Mouse (Mus musculus): Measurements from ENCODE around the gene Surf1.

- TF ChIP-seq CTCF (IDR thresholded peaks at IDR 0.05; ENCODE audit: low read depth) (no peak), EP300 (IDR thresholded peaks at IDR 0.05; ENCODE audit: low read depth) (no peak)
Measured at GRCm38 (mm10) chr2:26920190-26920855, 4.0 kb upstream of the Surf1 start.
